Mouse (Mus musculus) erythroblast, embryonic 14.5 days (primary cell): ENCODE results near the gene Znfx1.

Source experiments
- GATA1 ChIP-seq: IDR thresholded peaks from 2 replicates; pipeline ENCODE4 v1.6.1; 2012; ENCODE audit warnings: low read length, inconsistent platforms, mixed read lengths
- TAL1 ChIP-seq: IDR thresholded peaks from 3 replicates; pipeline ENCODE4 v1.6.1; 2012; ENCODE audit warnings: low read length, inconsistent platforms, mixed read lengths

GRCm38 (mm10) chr2:167039386-167039785, 23.4 kb downstream of the Znfx1 start:
- TF ChIP-seq GATA1, result no peak
- TF ChIP-seq TAL1, result peak; percentile 61
